Mouse (Mus musculus) embryo, embryonic 11 days (tissue): ENCODE data around the gene Yjefn3.

Experiments used
- DNase-seq: peaks from one replicate; pipeline ENCODE4 v3.0.0-alpha.2; 2015

Gene Yjefn3

GRCm38 (mm10) chr8:69906260-69906659 lies 3.7 kb upstream of the Yjefn3 start:
- DNase-seq: no peak

GRCm38 (mm10) chr8:69904096-69904495 lies 1.6 kb upstream of the Yjefn3 start:
- DNase-seq: no peak

GRCm38 (mm10) chr8:69903063-69903542 lies 591 bp upstream of the Yjefn3 start:
- DNase-seq: peak; percentile 100

GRCm38 (mm10) chr8:69901484-69902162 lies 889 bp downstream of the Yjefn3 start:
- DNase-seq: peak; percentile 96

- DNase-seq: peak; percentile 18
These were observed 1.5 kb downstream of the Yjefn3 start for GRCm38 (mm10) chr8:69900895-69901451.

GRCm38 (mm10) chr8:69899876-69900275 lies 2.6 kb downstream of the Yjefn3 start:
- no peak for DNase-seq

- no peak for DNase-seq
These were observed 4.7 kb downstream of the Yjefn3 start for GRCm38 (mm10) chr8:69897857-69898256.

- DNase-seq: no peak
These were observed 6.6 kb downstream of the Yjefn3 start for GRCm38 (mm10) chr8:69895772-69896451.

- DNase-seq: no peak
These were observed 7.6 kb downstream of the Yjefn3 start for GRCm38 (mm10) chr8:69894836-69895332.

GRCm38 (mm10) chr8:69893863-69894262 lies 8.6 kb downstream of the Yjefn3 start:
- DNase-seq: peak; percentile 86

GRCm38 (mm10) chr8:69890813-69891241 lies 11.7 kb downstream of the Yjefn3 start:
- peak; percentile 77 for DNase-seq

- peak; percentile 41 for DNase-seq
These were observed 13.6 kb downstream of the Yjefn3 start for GRCm38 (mm10) chr8:69888902-69889301.

GRCm38 (mm10) chr8:69888244-69888866 lies 14.2 kb downstream of the Yjefn3 start:
- no peak for DNase-seq

GRCm38 (mm10) chr8:69887289-69888243 lies 14.9 kb downstream of the Yjefn3 start, which contains the start of gene Cilp2:
Gene Cilp2 (minus strand): TSS chr8:69887687.
- peak; percentile 50 for DNase-seq

- DNase-seq: no peak
These were observed 18.4 kb downstream of the Yjefn3 start for GRCm38 (mm10) chr8:69884141-69884540.

GRCm38 (mm10) chr8:69882833-69883600 lies 19.5 kb downstream of the Yjefn3 start:
- DNase-seq: no peak

GRCm38 (mm10) chr8:69882021-69882756 lies 20.3 kb downstream of the Yjefn3 start:
- peak; percentile 77 for DNase-seq

- DNase-seq: no peak
These were observed 21.1 kb downstream of the Yjefn3 start for GRCm38 (mm10) chr8:69881261-69881865.

GRCm38 (mm10) chr8:69880841-69881240 lies 21.7 kb downstream of the Yjefn3 start:
- DNase-seq: peak; percentile 17

GRCm38 (mm10) chr8:69879678-69880077 lies 22.8 kb downstream of the Yjefn3 start:
- no peak for DNase-seq
